16 mouse cellular contexts compared by ENCODE assay signal in genomic region chr5:121089660-121090059, GRCm38 (mm10).
DNase-seq lines count a peak whose midpoint lies in the region; ATAC-seq lines count a peak whose summit lies in the region.
"Had no signal": no experiment of that assay in that cellular context is flagged by ENCODE, and none has a peak within 500 bp of the region (broad histone marks: within the 10 kb centered on the region; RNA-seq: fewer than 3 reads in every experiment).

No protein-coding gene starts in this region.

- H3K4me1 ChIP-seq in embryonic facial prominence, embryonic 11.5 days (ENCODE audit: control insufficient read depth, insufficient read depth, low read length) = no peaks in the 10 kb centered on the region
- H3K4me1 ChIP-seq in midbrain, embryonic 15.5 days = peaks cover 7% of the 10 kb centered on the region; the same call in 1 of the 2 replicates
- H3K4me1 ChIP-seq: limb, embryonic 15.5 days; stomach, embryonic 15.5 days had no signal

- peak; percentile 6 for DNase-seq in adrenal gland, postnatal 25 days
- DNase-seq in adrenal gland, postnatal 10 days = no peak
- DNase-seq in cerebellum, adult 18-20 months = peak; percentile 92 to 97
- peak; percentile 17 for DNase-seq in embryonic facial prominence, embryonic 11.5 days (ENCODE audit: low spot score)
- no peak for DNase-seq in ovary, postnatal 14 days (ENCODE audit: low spot score)
- no peak for DNase-seq in gastrocnemius, postnatal 36 days
- DNase-seq: layer of hippocampus, postnatal 36 days; lung, postnatal 10 days; right cerebral cortex, postnatal 25 days had no signal

- no peak overlapping the region for H3K27ac ChIP-seq in embryonic facial prominence, embryonic 11.5 days (replicated peaks; ENCODE audit: low read depth, low read length)
- peak overlapping the region; percentile 70 for H3K27ac ChIP-seq in midbrain, embryonic 15.5 days
- H3K27ac ChIP-seq: heart, adult 2 months; kidney, postnatal 0 days; limb, embryonic 15.5 days; stomach, embryonic 15.5 days had no signal

- no peak overlapping the region for H3K9ac ChIP-seq in embryonic facial prominence, embryonic 11.5 days (replicated peaks; ENCODE audit: low read length)
- no peak overlapping the region for H3K9ac ChIP-seq in midbrain, embryonic 15.5 days
- H3K9ac ChIP-seq: limb, embryonic 15.5 days; stomach, embryonic 15.5 days had no signal

- H3K4me3 ChIP-seq in embryonic facial prominence, embryonic 11.5 days (ENCODE audit: low read depth, low read length) = no peak overlapping the region
- no peak overlapping the region for H3K4me3 ChIP-seq in midbrain, embryonic 15.5 days
- H3K4me3 ChIP-seq: heart, adult 2 months; limb, embryonic 15.5 days; stomach, embryonic 15.5 days had no signal

- ATAC-seq in embryonic facial prominence, embryonic 11.5 days (replicated peaks; ENCODE audit: insufficient number of reproducible peaks, low FRiP score, low TSS enrichment, low read depth) = no peak
- ATAC-seq in midbrain, embryonic 15.5 days (replicated peaks) = peak; percentile 60; the same call in 1 of the 2 replicates
- ATAC-seq in erythroid progenitor cell, adult 5-6 weeks (replicated peaks; ENCODE audit: low FRiP score, poor library complexity, severe bottlenecking) = no peak
- ATAC-seq: activated CD4-positive, CD25-positive, alpha-beta regulatory T cell, adult 4 months had no signal

- H3K4me2 ChIP-seq in embryonic facial prominence, embryonic 11.5 days (ENCODE audit: low read depth, low read length) = no peak overlapping the region
- H3K4me2 ChIP-seq in midbrain, embryonic 15.5 days = no peak overlapping the region
- H3K4me2 ChIP-seq: limb, embryonic 15.5 days; stomach, embryonic 15.5 days had no signal

- intact Hi-C loops in gastrocnemius, postnatal 36 days (cut with DNase I) = no loop called here

- no peaks in the 10 kb centered on the region for H3K36me3 ChIP-seq in embryonic facial prominence, embryonic 11.5 days (replicated peaks; ENCODE audit: control insufficient read depth, insufficient read depth, low read depth, low read length)
- H3K36me3 ChIP-seq in midbrain, embryonic 15.5 days (replicated peaks) = no peaks in the 10 kb centered on the region
- H3K36me3 ChIP-seq: limb, embryonic 15.5 days; stomach, embryonic 15.5 days had no signal

- WGBS in embryonic facial prominence, embryonic 11.5 days = 67% methylated on average over 7 of the region's 7 CpGs
- WGBS in midbrain, embryonic 15.5 days = 50% methylated on average over 7 of the region's 7 CpGs

- no peaks in the 10 kb centered on the region for H3K27me3 ChIP-seq in embryonic facial prominence, embryonic 11.5 days (ENCODE audit: control insufficient read depth, insufficient read depth, low read length)
- H3K27me3 ChIP-seq in midbrain, embryonic 15.5 days (replicated peaks) = no peaks in the 10 kb centered on the region
- H3K27me3 ChIP-seq: limb, embryonic 15.5 days; stomach, embryonic 15.5 days had no signal

- H3K9me3 ChIP-seq in embryonic facial prominence, embryonic 11.5 days (replicated peaks; ENCODE audit: control insufficient read depth, low read length) = no peaks in the 10 kb centered on the region
- H3K9me3 ChIP-seq in midbrain, embryonic 15.5 days = no peaks in the 10 kb centered on the region
- H3K9me3 ChIP-seq: limb, embryonic 15.5 days; stomach, embryonic 15.5 days had no signal

Comparison
In these comparisons a context has a peak if more than half of its experiments do, and no peak if none do; other contexts are left out.
1. DNase-seq: peak in adrenal gland, postnatal 25 days (single experiment), cerebellum, adult 18-20 months (2 of 2) and embryonic facial prominence, embryonic 11.5 days (single experiment); none in adrenal gland, postnatal 10 days (single experiment), ovary, postnatal 14 days (single experiment) and gastrocnemius, postnatal 36 days (0 of 2).